25 mouse cellular contexts compared by ENCODE assay signal in genomic region chr4:105843656-105844055, GRCm38 (mm10). TPM values are rescaled to one million over a fixed set of nuclear protein-coding genes. Genes with fewer than 3 reads are reported as not detected.
DNase-seq lines count a peak whose midpoint lies in the region; ATAC-seq and TF ChIP-seq lines count a peak whose summit lies in the region.
"Had no signal": no experiment of that assay in that cellular context is flagged by ENCODE, and none has a peak within 500 bp of the region (broad histone marks: within the 10 kb centered on the region; RNA-seq: fewer than 3 reads in every experiment).

No protein-coding gene starts in this region.

- H3K27me3 ChIP-seq in kidney, embryonic 14.5 days (ENCODE audit: control insufficient read depth, insufficient read depth, low read length): no peaks in the 10 kb centered on the region
- H3K27me3 ChIP-seq: embryonic facial prominence, embryonic 12.5 days; forebrain, embryonic 12.5 days; hindbrain, embryonic 15.5 days had no signal

- 83% methylated on average over 6 of the region's 6 CpGs for WGBS in kidney, embryonic 14.5 days

- no peak overlapping the region for H3K27ac ChIP-seq in kidney, embryonic 14.5 days (ENCODE audit: low read depth, low read length)
- no peak overlapping the region for H3K27ac ChIP-seq in left cerebral cortex, adult 2 months
- H3K27ac ChIP-seq: forebrain, embryonic 12.5 days; heart, adult 2 months; hindbrain, embryonic 15.5 days had no signal

- H3K9me3 ChIP-seq in kidney, embryonic 14.5 days (ENCODE audit: control insufficient read depth, low read length): no peaks in the 10 kb centered on the region
- H3K9me3 ChIP-seq: embryonic facial prominence, embryonic 12.5 days; forebrain, embryonic 12.5 days; hindbrain, embryonic 15.5 days had no signal

- no peak overlapping the region for H3K4me3 ChIP-seq in kidney, embryonic 14.5 days (ENCODE audit: low read length)
- no peak overlapping the region for H3K4me3 ChIP-seq in left cerebral cortex, adult 2 months
- H3K4me3 ChIP-seq: embryonic facial prominence, embryonic 12.5 days; forebrain, embryonic 12.5 days; heart, adult 2 months; hindbrain, embryonic 15.5 days had no signal

- DNase-seq in kidney, adult 18-20 months: peak; percentile 34
- peak; percentile 22 to 69 for DNase-seq in kidney, adult 8-10 months
- DNase-seq in kidney, postnatal 10 days: peak; percentile 57
- peak; percentile 24 to 55 for DNase-seq in kidney, postnatal 4 days
- DNase-seq in left cerebral cortex, adult 2 months (ENCODE audit: extremely low spot score in 1 of 2, low spot score in 2 of 2): no peak
- DNase-seq: adrenal gland, adult 8-10 months; cerebellum, adult 11-12 months; cerebellum, adult 9-10 months; cerebellum, postnatal 25 days; gastrocnemius, postnatal 10 days; heart, adult 2 months had no signal

- peaks cover 12% of the 10 kb centered on the region for H3K4me1 ChIP-seq in kidney, embryonic 14.5 days (ENCODE audit: control insufficient read depth, insufficient read depth, low read length)
- H3K4me1 ChIP-seq: forebrain, embryonic 12.5 days; hindbrain, embryonic 15.5 days had no signal

- H3K9ac ChIP-seq in kidney, embryonic 14.5 days (ENCODE audit: low read depth, low read length): no peak overlapping the region
- H3K9ac ChIP-seq: embryonic facial prominence, embryonic 12.5 days; forebrain, embryonic 12.5 days; hindbrain, embryonic 15.5 days had no signal

- no peaks in the 10 kb centered on the region for H3K36me3 ChIP-seq in kidney, embryonic 14.5 days (ENCODE audit: control insufficient read depth, insufficient read depth, low read length)
- H3K36me3 ChIP-seq: embryonic facial prominence, embryonic 12.5 days; forebrain, embryonic 12.5 days; hindbrain, embryonic 15.5 days had no signal

- no peak for ATAC-seq in kidney, embryonic 14.5 days (ENCODE audit: low FRiP score, low TSS enrichment)
- no peak for ATAC-seq in megakaryocyte, adult 5-6 weeks (ENCODE audit: poor library complexity, severe bottlenecking)
- ATAC-seq: forebrain, embryonic 16.5 days had no signal

- H3K4me2 ChIP-seq in kidney, embryonic 14.5 days (replicated peaks; ENCODE audit: low read depth, low read length): no peak overlapping the region
- H3K4me2 ChIP-seq: embryonic facial prominence, embryonic 12.5 days; forebrain, embryonic 12.5 days; heart, embryonic 11.5 days; hindbrain, embryonic 15.5 days had no signal

- TF ChIP-seq CTCF in left cerebral cortex, adult 2 months (IDR thresholded peaks at IDR 0.05): no peak

- intact Hi-C loops in left cerebral cortex, adult 2 months (cut with DNase I): no loop called here

RNA-seq across cellular contexts. Expression of gene Gm12728, which starts 54.0 kb away (rescaled TPM):
- 1.2 TPM in 1 of 2 replicates, not detected in the other for polyA plus RNA-seq in kidney, embryonic 14.5 days (2014; fragmentation: Nextera tagmentation; extraction: Ambion mirVana)
- total RNA-seq in left cerebral cortex, adult 2 months (2021): not detected
- not detected in 2 replicates for total RNA-seq in megakaryocyte, adult 5-6 weeks (2015)
- not detected in 2 replicates for total RNA-seq in megakaryocyte, adult 5-6 weeks (2017)
- total RNA-seq: adrenal gland, adult 8-10 months; ES-E14; gastrocnemius, postnatal 10 days; gastrocnemius, postnatal 4 days; heart, adult 2 months; heart, postnatal 25 days had no signal
- polyA plus RNA-seq: cortical plate, adult 2 months; forebrain, embryonic 16.5 days; frontal cortex, adult 2 months; heart, adult 2 months; heart, embryonic 11.5 days; heart, embryonic 16.5 days; hindbrain, embryonic 11.5 days; hindbrain, embryonic 15.5 days had no signal

Comparison
In these comparisons a context has a peak if more than half of its experiments do, and no peak if none do; other contexts are left out.
1. DNase-seq: peak in kidney, adult 18-20 months (single experiment), kidney, adult 8-10 months (2 of 2), kidney, postnatal 10 days (single experiment) and kidney, postnatal 4 days (2 of 2); none in left cerebral cortex, adult 2 months (0 of 2).